Mouse (Mus musculus): ENCODE measurements around the gene Cpb2. TPM values are rescaled to one million over a fixed set of nuclear protein-coding genes. Genes with fewer than 3 reads are reported as not detected.
A peak's percentile ranks its signal among the peaks of the same experiment; 100 is the strongest.

Gene Cpb2
- polyA plus RNA-seq, 1 experiment from 2014 or later, result not detected

DNA sequence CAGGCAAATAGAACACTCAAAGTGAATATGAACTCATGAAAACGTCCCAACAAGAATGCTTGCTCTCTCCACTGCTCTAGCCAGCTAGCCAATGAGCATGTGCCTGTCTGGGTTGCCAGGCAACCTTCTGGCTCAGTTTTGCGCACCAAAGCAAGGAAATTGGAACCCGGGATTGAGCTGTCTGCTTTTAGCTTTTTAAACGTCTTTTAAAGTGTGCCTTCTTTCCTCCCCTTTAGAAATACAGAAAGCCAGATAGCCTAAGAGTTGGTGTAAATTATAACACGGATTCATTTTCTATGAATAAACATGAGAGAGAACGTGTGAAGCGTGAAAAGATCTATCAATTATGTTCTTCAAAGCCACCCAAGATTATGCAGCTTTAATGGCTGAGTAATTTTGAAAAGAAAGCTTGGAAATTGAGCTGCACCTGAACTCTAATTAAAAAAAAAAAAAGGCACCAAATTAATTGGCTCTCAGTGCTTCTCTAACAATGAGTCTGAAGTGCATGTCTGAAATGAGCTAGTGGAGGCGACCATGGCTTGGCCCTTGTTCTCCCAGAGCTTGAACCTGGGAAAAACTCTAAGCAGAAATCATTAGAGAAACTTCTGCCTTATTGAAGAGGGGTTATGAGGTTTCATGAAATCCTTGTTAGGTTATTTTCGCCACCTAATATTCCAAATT is 6.0 kb upstream of the Cpb2 start:
- 52% methylated on average over 9 of the region's 9 CpGs for WGBS
- H3K9ac ChIP-seq (ENCODE audit: low read depth, low read length), result no peak overlapping the region
- H3K27me3 ChIP-seq (replicated peaks; ENCODE audit: control insufficient read depth, insufficient read depth, low read length), result no peaks in the 10 kb centered on the region
- ATAC-seq (ENCODE audit: low read depth) (peak; percentile 72; the same call in 1 of the 2 replicates), DNase-seq (ENCODE audit: low spot score) (peak; percentile 61)
- no peaks in the 10 kb centered on the region for H3K4me1 ChIP-seq (ENCODE audit: control insufficient read depth, insufficient read depth, low read length)
- H3K9me3 ChIP-seq (ENCODE audit: control insufficient read depth, low read length), result no peaks in the 10 kb centered on the region
- H3K4me2 ChIP-seq (ENCODE audit: low read depth, low read length), result no peak overlapping the region
- no peak overlapping the region for H3K27ac ChIP-seq (replicated peaks; ENCODE audit: low read depth, low read length)
- no peaks in the 10 kb centered on the region for H3K36me3 ChIP-seq (ENCODE audit: control insufficient read depth, insufficient read depth, low read length)
- no peak overlapping the region for H3K4me3 ChIP-seq (ENCODE audit: low read depth, low read length)

DNA sequence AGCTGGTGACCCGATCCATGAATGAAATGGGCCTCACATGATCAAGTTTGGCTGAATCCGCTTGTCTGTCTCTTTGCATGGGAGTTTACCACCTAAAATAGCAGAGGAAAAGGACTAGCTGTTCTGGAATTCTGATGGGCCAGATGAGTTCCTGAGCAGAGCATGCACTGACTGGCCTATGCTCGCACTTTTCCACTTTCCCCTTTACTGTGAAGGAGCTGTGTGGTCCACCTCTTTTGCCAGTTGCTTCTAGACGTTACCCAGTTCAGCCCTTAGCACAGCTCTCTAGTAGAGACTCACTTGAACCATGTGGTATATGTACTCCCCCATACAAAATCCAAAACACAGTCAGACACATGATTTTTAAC is 5.5 kb upstream of the Cpb2 start:
- H3K4me1 ChIP-seq (ENCODE audit: control insufficient read depth, insufficient read depth, low read length), result no peaks in the 10 kb centered on the region
- 76% methylated on average over 4 of the region's 4 CpGs for WGBS
- DNase-seq (ENCODE audit: low spot score), result no peak

DNA sequence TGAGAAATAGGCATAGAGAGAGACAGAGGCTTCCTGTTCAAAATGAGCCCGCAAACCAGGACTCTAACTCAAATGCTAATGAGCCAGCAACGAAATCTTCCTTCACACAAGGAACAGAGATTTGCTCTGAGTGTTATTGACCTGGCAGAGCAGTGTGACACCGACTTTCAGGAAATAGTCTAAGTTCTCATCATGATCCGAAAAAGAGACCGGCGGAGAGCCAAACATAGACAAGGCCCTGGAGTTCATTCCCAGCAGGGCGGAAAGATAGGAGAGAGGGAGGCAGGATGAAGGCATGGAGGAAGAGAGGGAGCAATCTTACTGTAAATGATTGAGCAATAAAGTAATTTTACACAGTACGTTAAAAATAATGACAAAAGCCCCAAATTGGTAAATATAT is 5.0 kb upstream of the Cpb2 start:
- 89% methylated on average over 8 of the region's 8 CpGs for WGBS
- H3K36me3 ChIP-seq (ENCODE audit: control insufficient read depth, insufficient read depth, low read length), result no peaks in the 10 kb centered on the region
- no peak for DNase-seq (ENCODE audit: low spot score)
- no peaks in the 10 kb centered on the region for H3K4me1 ChIP-seq (ENCODE audit: control insufficient read depth, insufficient read depth, low read length)
- no peaks in the 10 kb centered on the region for H3K27me3 ChIP-seq (replicated peaks; ENCODE audit: control insufficient read depth, insufficient read depth, low read length)
- H3K4me3 ChIP-seq (ENCODE audit: low read depth, low read length), result no peak overlapping the region
- no peaks in the 10 kb centered on the region for H3K9me3 ChIP-seq (ENCODE audit: control insufficient read depth, low read length)
- H3K9ac ChIP-seq (ENCODE audit: low read depth, low read length), result no peak overlapping the region
- no peak for ATAC-seq (ENCODE audit: low read depth)
- no peak overlapping the region for H3K27ac ChIP-seq (replicated peaks; ENCODE audit: low read depth, low read length)
- no peak overlapping the region for H3K4me2 ChIP-seq (ENCODE audit: low read depth, low read length)

More for the DNA sequence above, 5.5 kb upstream of the Cpb2 start:
- Histone ChIP-seq H3K9ac (ENCODE audit: low read depth, low read length) (no peak overlapping the region), H3K36me3 (ENCODE audit: control insufficient read depth, insufficient read depth, low read length) (no peaks in the 10 kb centered on the region), H3K9me3 (ENCODE audit: control insufficient read depth, low read length) (no peaks in the 10 kb centered on the region), H3K4me3 (ENCODE audit: low read depth, low read length) (no peak overlapping the region), H3K27me3 (replicated peaks; ENCODE audit: control insufficient read depth, insufficient read depth, low read length) (no peaks in the 10 kb centered on the region), H3K27ac (replicated peaks; ENCODE audit: low read depth, low read length) (no peak overlapping the region), H3K4me2 (ENCODE audit: low read depth, low read length) (no peak overlapping the region)
- no peak for ATAC-seq (ENCODE audit: low read depth)

DNA sequence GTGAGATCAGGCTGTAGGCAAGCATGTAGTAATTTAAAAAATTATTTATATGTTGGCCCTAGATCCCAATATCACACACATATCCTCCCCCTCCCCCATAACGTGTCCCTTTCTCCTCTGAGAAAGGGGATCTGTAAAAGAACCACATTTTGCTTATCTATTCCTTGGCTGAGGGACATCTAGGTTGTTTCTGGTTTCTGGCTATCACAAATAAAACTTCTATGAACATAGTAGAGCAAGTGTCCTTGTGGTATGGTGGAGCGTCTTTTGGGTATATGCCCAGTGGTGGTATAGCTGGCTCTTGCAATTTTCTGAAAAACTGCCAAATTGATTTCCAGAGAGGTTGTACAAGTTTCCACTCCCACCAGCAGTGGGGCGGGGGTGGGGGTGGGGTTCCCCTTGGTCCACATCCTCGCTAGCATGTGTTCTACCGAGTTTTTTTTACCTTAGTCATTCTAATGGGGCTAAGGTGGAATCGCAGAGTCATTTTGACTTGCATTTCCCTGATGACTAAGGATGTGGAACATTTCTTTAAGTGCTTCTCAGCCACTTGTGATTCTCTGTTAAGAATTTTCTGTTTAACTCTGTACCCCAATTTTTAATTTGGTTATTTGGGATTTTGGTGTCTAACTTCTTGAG is 3.9 kb upstream of the Cpb2 start:
- ATAC-seq (ENCODE audit: low read depth) (no peak), DNase-seq (ENCODE audit: low spot score) (no peak)
- Histone ChIP-seq H3K9ac (ENCODE audit: low read depth, low read length) (no peak overlapping the region), H3K4me3 (ENCODE audit: low read depth, low read length) (no peak overlapping the region), H3K4me2 (ENCODE audit: low read depth, low read length) (no peak overlapping the region), H3K36me3 (ENCODE audit: control insufficient read depth, insufficient read depth, low read length) (no peaks in the 10 kb centered on the region), H3K4me1 (ENCODE audit: control insufficient read depth, insufficient read depth, low read length) (no peaks in the 10 kb centered on the region), H3K9me3 (ENCODE audit: control insufficient read depth, low read length) (no peaks in the 10 kb centered on the region), H3K27ac (replicated peaks; ENCODE audit: low read depth, low read length) (no peak overlapping the region), H3K27me3 (replicated peaks; ENCODE audit: control insufficient read depth, insufficient read depth, low read length) (no peaks in the 10 kb centered on the region)
- 77% methylated on average over 6 of the region's 6 CpGs for WGBS

DNA sequence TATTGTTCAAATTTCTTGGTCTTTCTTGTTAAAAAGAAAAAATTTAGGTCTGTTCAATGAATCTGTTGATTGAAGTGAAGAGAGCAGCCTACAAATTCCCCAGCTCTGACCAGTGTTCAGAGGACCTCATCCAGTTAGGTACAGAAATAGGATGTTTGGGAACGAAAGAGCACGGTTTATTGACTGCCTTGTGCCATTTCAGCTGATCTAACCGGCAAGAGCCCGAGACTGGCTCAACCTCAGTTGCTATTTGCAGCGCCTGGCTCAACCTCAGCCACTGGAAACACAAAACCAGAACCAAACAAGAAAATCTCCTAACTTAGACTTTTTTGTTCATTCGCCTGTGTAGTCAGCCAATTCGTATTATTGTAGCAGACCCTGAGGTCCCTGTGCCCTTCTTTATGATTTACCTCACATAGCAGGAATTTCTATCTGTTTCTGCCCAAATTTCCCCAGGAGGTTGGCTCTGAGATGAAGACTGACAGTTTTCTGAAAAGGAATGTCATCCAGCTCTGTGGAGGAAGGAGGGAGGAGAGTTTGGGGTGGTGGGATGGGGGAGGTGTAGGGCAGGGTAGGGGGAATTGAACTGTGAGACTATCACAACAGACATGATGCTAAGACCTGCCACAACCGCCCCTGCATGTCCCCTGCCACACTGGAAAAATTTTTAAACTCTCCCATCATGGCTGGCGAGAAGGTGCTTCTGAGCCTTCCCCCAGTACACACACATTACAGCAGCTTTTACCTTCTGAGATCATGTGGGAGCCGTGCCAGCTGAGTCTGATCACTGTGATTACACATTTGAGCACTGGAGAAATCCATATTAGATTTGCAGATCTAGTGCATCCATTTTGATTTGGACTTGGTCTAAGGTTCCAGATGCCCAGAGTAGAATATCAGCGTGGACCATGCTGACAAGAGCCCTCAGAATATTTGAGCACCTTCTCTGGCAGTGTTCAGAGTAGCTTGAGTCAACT is 4.2 kb downstream of the Cpb2 start:
- Histone ChIP-seq H3K27me3 (replicated peaks; ENCODE audit: control insufficient read depth, insufficient read depth, low read length) (no peaks in the 10 kb centered on the region), H3K36me3 (ENCODE audit: control insufficient read depth, insufficient read depth, low read length) (no peaks in the 10 kb centered on the region), H3K4me2 (ENCODE audit: low read depth, low read length) (no peak overlapping the region), H3K9ac (ENCODE audit: low read depth, low read length) (no peak overlapping the region), H3K27ac (replicated peaks; ENCODE audit: low read depth, low read length) (no peak overlapping the region; the same call in 1 of the 2 replicates), H3K9me3 (ENCODE audit: control insufficient read depth, low read length) (no peaks in the 10 kb centered on the region), H3K4me3 (ENCODE audit: low read depth, low read length) (no peak overlapping the region), H3K4me1 (ENCODE audit: control insufficient read depth, insufficient read depth, low read length) (no peaks in the 10 kb centered on the region)
- WGBS, result 50% methylated on average over 11 of the region's 11 CpGs
- no peak for ATAC-seq (ENCODE audit: low read depth)
- DNase-seq (ENCODE audit: low spot score), result peak; percentile 20

DNA sequence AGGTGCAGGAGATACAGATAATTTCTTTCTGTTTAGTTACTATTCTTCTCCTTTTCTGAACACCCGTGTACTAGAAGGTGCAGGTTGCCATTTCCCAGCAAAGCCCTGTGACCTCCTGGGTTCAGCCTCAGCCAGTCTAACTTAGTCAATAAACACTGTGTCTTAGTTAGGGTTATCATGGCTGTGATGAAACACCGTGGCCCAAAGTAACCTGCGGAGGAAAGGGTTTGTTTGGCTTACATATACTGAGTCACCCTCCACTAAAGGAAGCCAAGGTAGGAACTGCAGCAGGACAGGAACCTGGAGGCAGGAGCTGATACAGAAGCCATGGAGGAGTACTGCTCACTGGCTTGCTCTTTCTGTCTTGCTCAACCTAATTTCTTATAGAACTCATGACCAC is 8.3 kb downstream of the Cpb2 start:
- DNase-seq (ENCODE audit: low spot score) (no peak), ATAC-seq (ENCODE audit: low read depth) (no peak)
- no peak overlapping the region for H3K4me2 ChIP-seq (ENCODE audit: low read depth, low read length)
- no peaks in the 10 kb centered on the region for H3K27me3 ChIP-seq (replicated peaks; ENCODE audit: control insufficient read depth, insufficient read depth, low read length)
- H3K4me1 ChIP-seq (ENCODE audit: control insufficient read depth, insufficient read depth, low read length), result no peaks in the 10 kb centered on the region
- WGBS, result 82% methylated on average over 3 of the region's 3 CpGs
- no peak overlapping the region for H3K9ac ChIP-seq (ENCODE audit: low read depth, low read length)
- no peak overlapping the region for H3K4me3 ChIP-seq (ENCODE audit: low read depth, low read length)
- H3K27ac ChIP-seq (replicated peaks; ENCODE audit: low read depth, low read length), result no peak overlapping the region
- H3K36me3 ChIP-seq (ENCODE audit: control insufficient read depth, insufficient read depth, low read length), result no peaks in the 10 kb centered on the region
- H3K9me3 ChIP-seq (ENCODE audit: control insufficient read depth, low read length), result no peaks in the 10 kb centered on the region

DNA sequence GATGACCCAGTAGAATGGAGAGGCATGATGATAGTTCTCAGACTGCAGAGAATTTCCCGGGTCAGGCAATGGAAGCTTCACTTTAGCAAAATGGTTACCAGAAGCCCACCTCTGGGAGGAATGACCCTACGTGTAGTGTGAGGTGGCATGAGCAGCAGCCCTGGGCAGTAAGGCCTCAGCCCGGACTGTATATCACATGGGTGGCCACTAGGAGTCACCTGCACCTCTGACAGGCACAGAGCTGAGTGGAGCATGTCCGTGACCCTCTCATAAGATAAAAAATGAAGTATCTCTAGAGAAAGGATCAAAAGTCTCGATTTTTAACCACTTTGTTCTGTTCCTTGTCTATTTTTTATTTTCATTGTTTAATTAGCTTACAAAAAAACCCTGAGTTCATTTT is 14.4 kb downstream of the Cpb2 start:
- Histone ChIP-seq H3K9me3 (ENCODE audit: control insufficient read depth, low read length) (no peaks in the 10 kb centered on the region), H3K4me1 (ENCODE audit: control insufficient read depth, insufficient read depth, low read length) (no peaks in the 10 kb centered on the region), H3K4me3 (ENCODE audit: low read depth, low read length) (no peak overlapping the region), H3K36me3 (ENCODE audit: control insufficient read depth, insufficient read depth, low read length) (no peaks in the 10 kb centered on the region), H3K4me2 (ENCODE audit: low read depth, low read length) (no peak overlapping the region), H3K9ac (ENCODE audit: low read depth, low read length) (no peak overlapping the region), H3K27ac (replicated peaks; ENCODE audit: low read depth, low read length) (no peak overlapping the region), H3K27me3 (replicated peaks; ENCODE audit: control insufficient read depth, insufficient read depth, low read length) (no peaks in the 10 kb centered on the region)
- WGBS, result 43% methylated on average over 5 of the region's 5 CpGs
- ATAC-seq (ENCODE audit: low read depth), result no peak
- no peak for DNase-seq (ENCODE audit: low spot score)

DNA sequence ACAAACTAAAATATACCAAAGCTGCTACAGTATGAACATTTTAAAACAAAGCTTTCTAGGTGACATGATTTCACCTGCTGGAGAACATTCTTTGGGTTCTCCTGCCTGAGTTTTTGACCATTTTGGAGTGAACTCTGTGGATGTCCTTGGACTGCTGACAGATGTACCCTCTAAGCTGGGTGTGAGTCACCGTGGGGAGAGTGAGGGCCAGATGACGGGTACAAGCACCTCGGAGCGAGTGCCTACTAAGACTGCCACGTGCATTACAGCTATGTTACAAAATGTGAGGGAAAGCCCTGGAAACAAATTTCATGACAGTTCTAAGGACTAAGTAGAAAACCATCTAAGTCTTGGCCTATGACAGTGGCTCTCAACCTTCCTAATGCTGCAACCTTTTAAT is 27.4 kb downstream of the Cpb2 start:
- H3K9me3 ChIP-seq (ENCODE audit: control insufficient read depth, low read length), result no peaks in the 10 kb centered on the region
- H3K9ac ChIP-seq (ENCODE audit: low read depth, low read length), result no peak overlapping the region
- no peak overlapping the region for H3K4me3 ChIP-seq (ENCODE audit: low read depth, low read length)
- no peak for DNase-seq (ENCODE audit: low spot score)
- ATAC-seq (ENCODE audit: low read depth), result no peak
- no peaks in the 10 kb centered on the region for H3K36me3 ChIP-seq (ENCODE audit: control insufficient read depth, insufficient read depth, low read length)
- H3K4me1 ChIP-seq (ENCODE audit: control insufficient read depth, insufficient read depth, low read length), result no peaks in the 10 kb centered on the region
- no peak overlapping the region for H3K27ac ChIP-seq (replicated peaks; ENCODE audit: low read depth, low read length)
- H3K27me3 ChIP-seq (replicated peaks; ENCODE audit: control insufficient read depth, insufficient read depth, low read length), result no peaks in the 10 kb centered on the region
- H3K4me2 ChIP-seq (ENCODE audit: low read depth, low read length), result no peak overlapping the region
- 89% methylated on average over 5 of the region's 5 CpGs for WGBS
